Mouse (Mus musculus) testis, adult 2 months (tissue): ENCODE results near the gene Zfand5.

ENCODE experiments used
- CTCF ChIP-seq: fragments of 200-500 bp; IDR thresholded peaks from 2 replicates; pipeline ENCODE4 v1.5.1; 2012; ENCODE audit warnings: low read depth, mild to moderate bottlenecking, inconsistent platforms, low read length, moderate library complexity; ENCODE audit not compliant: control insufficient read depth, insufficient read depth, insufficient replicate concordance
- POLR2A ChIP-seq: fragments of 200-500 bp; IDR thresholded peaks from 2 replicates; pipeline ENCODE4 v1.6.1; 2012; ENCODE audit warnings: low read depth, mild to moderate bottlenecking, inconsistent platforms, low read length, moderate library complexity; ENCODE audit not compliant: control insufficient read depth

DNA sequence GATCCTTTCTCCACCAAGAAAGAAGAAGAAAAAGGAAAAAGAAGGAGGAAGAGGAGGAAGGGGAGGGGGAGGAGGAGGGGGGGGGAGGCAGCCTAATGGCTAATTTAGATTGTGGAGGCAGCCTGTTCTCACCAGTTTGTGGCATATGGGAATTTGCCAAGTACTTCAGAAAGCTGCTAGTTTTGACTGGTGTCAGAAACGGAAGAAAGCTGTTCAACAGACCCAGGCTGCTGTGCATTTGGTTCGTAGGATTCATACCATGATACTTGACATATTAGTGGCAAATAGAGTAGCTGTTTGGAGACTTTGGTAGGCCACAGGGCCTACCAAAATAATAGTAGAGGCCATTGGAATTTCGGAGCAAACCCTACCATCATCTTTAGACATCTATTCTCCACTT is 53.3 kb downstream of the Zfand5 start:
- TF ChIP-seq POLR2A = no peak
- TF ChIP-seq CTCF = no peak
